ENCODE assay signal across 8 mouse cellular contexts in the genomic region with DNA sequence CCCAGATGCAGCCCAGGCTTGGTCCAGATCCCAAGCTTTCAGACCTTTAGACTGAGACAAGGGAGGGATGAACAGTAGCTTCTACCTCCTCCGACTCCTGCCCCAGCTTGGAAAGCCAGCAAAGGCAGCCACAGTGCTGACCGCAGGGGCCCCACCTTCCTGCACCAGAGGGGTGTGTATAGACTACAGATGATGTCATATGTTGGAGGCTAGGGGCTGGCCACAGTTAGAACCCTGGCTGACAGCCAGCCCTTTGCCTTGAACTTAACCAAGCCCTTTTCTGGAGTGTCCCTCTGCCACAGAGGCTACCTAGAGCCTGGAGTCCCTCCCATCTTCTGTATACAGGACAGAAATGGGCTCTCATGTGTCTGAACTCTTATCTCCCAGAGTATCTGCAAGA. TPM values are rescaled to one million over a fixed set of nuclear protein-coding genes. Genes with fewer than 3 reads are reported as not detected.
DNase-seq lines count a peak whose midpoint lies in the region; ATAC-seq and TF ChIP-seq lines count a peak whose summit lies in the region.

No protein-coding gene starts in this region.

- peak overlapping the region; percentile 7; the same call in 1 of the 2 replicates for H3K27ac ChIP-seq in forebrain, embryonic 14.5 days (ENCODE audit: low read depth, low read length)
- H3K27ac ChIP-seq in forebrain, embryonic 16.5 days (ENCODE audit: low read length) = no peak overlapping the region
- H3K27ac ChIP-seq in embryonic facial prominence, embryonic 14.5 days (replicated peaks; ENCODE audit: low read depth, low read length) = 0 out of 2 replicates have a peak overlapping the region, but pooled peaks have one; percentile 24
- peak overlapping the region; percentile 85 for H3K27ac ChIP-seq in limb, embryonic 13.5 days
- peak overlapping the region; percentile 19; the same call in 1 of the 2 replicates for H3K27ac ChIP-seq in midbrain, embryonic 16.5 days (ENCODE audit: low read length)

- in situ Hi-C loops in Patski (cut with MboI; ENCODE audit: low pct_unique_long_range_greater_than_20kb) = no loop called here

- ATAC-seq in forebrain, embryonic 14.5 days = no peak
- ATAC-seq in forebrain, embryonic 16.5 days = no peak
- ATAC-seq in Patski = peak; percentile 37
- ATAC-seq in embryonic facial prominence, embryonic 14.5 days (ENCODE audit: low read depth) = no peak
- peak; percentile 33; the same call in 1 of the 2 replicates for ATAC-seq in limb, embryonic 13.5 days (ENCODE audit: low FRiP score, low read depth)
- ATAC-seq in midbrain, embryonic 16.5 days = no peak

- peaks cover 67% of the 10 kb centered on the region for H3K4me1 ChIP-seq in forebrain, embryonic 14.5 days (ENCODE audit: control insufficient read depth, insufficient read depth, low read length)
- peaks cover 83% of the 10 kb centered on the region for H3K4me1 ChIP-seq in forebrain, embryonic 16.5 days (replicated peaks; ENCODE audit: control insufficient read depth, insufficient read depth, low read length)
- peaks cover 81% of the 10 kb centered on the region for H3K4me1 ChIP-seq in embryonic facial prominence, embryonic 14.5 days (ENCODE audit: control insufficient read depth, insufficient read depth, low read length)
- peaks cover 93% of the 10 kb centered on the region for H3K4me1 ChIP-seq in limb, embryonic 13.5 days
- peaks cover 84% of the 10 kb centered on the region for H3K4me1 ChIP-seq in midbrain, embryonic 16.5 days (ENCODE audit: control insufficient read depth, insufficient read depth, low read length)

- TF ChIP-seq CTCF in Patski (IDR thresholded peaks at IDR 0.05) = no peak

- peak overlapping the region; percentile 21 for H3K9ac ChIP-seq in forebrain, embryonic 14.5 days (ENCODE audit: low read length)
- no peak overlapping the region; the same call in 1 of the 2 replicates for H3K9ac ChIP-seq in forebrain, embryonic 16.5 days (replicated peaks; ENCODE audit: low read depth, low read length)
- peak overlapping the region; percentile 17; the same call in 1 of the 2 replicates for H3K9ac ChIP-seq in embryonic facial prominence, embryonic 14.5 days (ENCODE audit: low read depth, low read length)
- peak overlapping the region; percentile 35; the same call in 1 of the 2 replicates for H3K9ac ChIP-seq in limb, embryonic 13.5 days
- 0 out of 2 replicates have a peak overlapping the region, but pooled peaks have one; percentile 25 for H3K9ac ChIP-seq in midbrain, embryonic 16.5 days (ENCODE audit: low read depth, low read length)

- 58% methylated on average over 2 of the region's 2 CpGs for WGBS in forebrain, embryonic 14.5 days
- 39% methylated on average over 2 of the region's 2 CpGs for WGBS in forebrain, embryonic 16.5 days
- 29% methylated on average over 2 of the region's 2 CpGs for WGBS in embryonic facial prominence, embryonic 14.5 days
- WGBS in limb, embryonic 13.5 days = 45% methylated on average over 2 of the region's 2 CpGs
- 48% methylated on average over 2 of the region's 2 CpGs for WGBS in midbrain, embryonic 16.5 days

- no peak overlapping the region for H3K4me3 ChIP-seq in forebrain, embryonic 14.5 days (ENCODE audit: low read depth, low read length)
- H3K4me3 ChIP-seq in forebrain, embryonic 16.5 days (replicated peaks; ENCODE audit: low read length) = no peak overlapping the region
- no peak overlapping the region for H3K4me3 ChIP-seq in embryonic facial prominence, embryonic 14.5 days (ENCODE audit: low read depth, low read length)
- H3K4me3 ChIP-seq in limb, embryonic 13.5 days = no peak overlapping the region
- H3K4me3 ChIP-seq in midbrain, embryonic 16.5 days (ENCODE audit: low read depth, low read length) = no peak overlapping the region

- H3K9me3 ChIP-seq in forebrain, embryonic 14.5 days (replicated peaks; ENCODE audit: control insufficient read depth, low read length) = no peaks in the 10 kb centered on the region
- no peaks in the 10 kb centered on the region for H3K9me3 ChIP-seq in forebrain, embryonic 16.5 days (ENCODE audit: control insufficient read depth, low read length)
- no peaks in the 10 kb centered on the region for H3K9me3 ChIP-seq in embryonic facial prominence, embryonic 14.5 days (ENCODE audit: control insufficient read depth, low read length)
- H3K9me3 ChIP-seq in limb, embryonic 13.5 days = no peaks in the 10 kb centered on the region
- H3K9me3 ChIP-seq in midbrain, embryonic 16.5 days (replicated peaks; ENCODE audit: control insufficient read depth, low read length, poor library complexity, severe bottlenecking) = no peaks in the 10 kb centered on the region

- CTCF ChIA-PET in Patski (lab: Charles Lee) = interaction anchor here (1.5 to 2.1 kb wide), 2 partner anchors 9 to 13 kb away, joined by 3 to 6 read pairs; no protein-coding TSS in a partner anchor

- H3K27me3 ChIP-seq in forebrain, embryonic 14.5 days (replicated peaks; ENCODE audit: control insufficient read depth, insufficient read depth, low read length) = no peaks in the 10 kb centered on the region
- no peaks in the 10 kb centered on the region for H3K27me3 ChIP-seq in forebrain, embryonic 16.5 days (replicated peaks; ENCODE audit: control insufficient read depth, insufficient read depth, low read length)
- H3K27me3 ChIP-seq in Patski = no peaks in the 10 kb centered on the region
- no peaks in the 10 kb centered on the region for H3K27me3 ChIP-seq in embryonic facial prominence, embryonic 14.5 days (replicated peaks; ENCODE audit: control insufficient read depth, insufficient read depth, low read length)
- H3K27me3 ChIP-seq in limb, embryonic 13.5 days = no peaks in the 10 kb centered on the region
- H3K27me3 ChIP-seq in midbrain, embryonic 16.5 days (ENCODE audit: control insufficient read depth, insufficient read depth, low read depth, low read length) = no peaks in the 10 kb centered on the region

- DNase-seq in forebrain, embryonic 14.5 days (ENCODE audit: low spot score) = peak; percentile 53
- DNase-seq in Patski (ENCODE audit: low read depth, low spot score) = peak; percentile 77
- DNase-seq in embryonic facial prominence, embryonic 14.5 days (ENCODE audit: low spot score) = peak; percentile 88
- DNase-seq in heart, postnatal 25 days (ENCODE audit: low spot score) = peak; percentile 71
- no peak for DNase-seq in embryo, embryonic 10 days (ENCODE audit: low spot score)

- intact Hi-C loops in heart, postnatal 25 days (cut with DNase I) = no loop called here

- peaks cover 17% of the 10 kb centered on the region; the same call in 1 of the 2 replicates for H3K36me3 ChIP-seq in forebrain, embryonic 14.5 days (ENCODE audit: control insufficient read depth, insufficient read depth, low read length)
- H3K36me3 ChIP-seq in forebrain, embryonic 16.5 days (ENCODE audit: control insufficient read depth, insufficient read depth) = peaks cover 3% of the 10 kb centered on the region; the same call in 1 of the 2 replicates
- peaks cover 26% of the 10 kb centered on the region; the same call in 1 of the 2 replicates for H3K36me3 ChIP-seq in embryonic facial prominence, embryonic 14.5 days (ENCODE audit: control insufficient read depth, insufficient read depth, low read length)
- peaks cover 26% of the 10 kb centered on the region for H3K36me3 ChIP-seq in limb, embryonic 13.5 days
- H3K36me3 ChIP-seq in midbrain, embryonic 16.5 days (ENCODE audit: control insufficient read depth, insufficient read depth, low read length) = 0 out of 2 replicates have a peak, but pooled peaks cover 2% of the 10 kb centered on the region

- POLR2A ChIA-PET in Patski (lab: Charles Lee) = interaction anchor here (0.8 to 1.9 kb wide), 3 partner anchors 17 to 57 kb away, joined by 3 to 7 read pairs (median 5); no protein-coding TSS in a partner anchor

- H3K4me2 ChIP-seq in forebrain, embryonic 14.5 days (ENCODE audit: low read length) = peak overlapping the region; percentile 14; the same call in 1 of the 2 replicates
- no peak overlapping the region for H3K4me2 ChIP-seq in forebrain, embryonic 16.5 days (ENCODE audit: low read length)
- no peak overlapping the region for H3K4me2 ChIP-seq in embryonic facial prominence, embryonic 14.5 days (ENCODE audit: low read depth, low read length)
- peak overlapping the region; percentile 40 for H3K4me2 ChIP-seq in limb, embryonic 13.5 days (replicated peaks)
- H3K4me2 ChIP-seq in midbrain, embryonic 16.5 days (ENCODE audit: low read length) = peak overlapping the region; percentile 9; the same call in 1 of the 2 replicates

RNA-seq across cellular contexts. Expression of gene Soga1, which starts 7.5 kb away (rescaled TPM):
- polyA plus RNA-seq in forebrain, embryonic 14.5 days (2014; fragmentation: Nextera tagmentation; extraction: Ambion mirVana) = 5.9 and 8.1 TPM in 2 replicates
- polyA plus RNA-seq in forebrain, embryonic 16.5 days (2015; fragmentation: Nextera tagmentation; extraction: Ambion mirVana) = 4.7 and 5.8 TPM in 2 replicates
- polyA plus RNA-seq in Patski (2021) = 35.3 TPM
- polyA plus RNA-seq in embryonic facial prominence, embryonic 14.5 days (2014; fragmentation: Nextera tagmentation; extraction: Ambion mirVana) = 5.2 and 6.3 TPM in 2 replicates
- total RNA-seq in heart, postnatal 25 days (2021) = 10 to 100 TPM; 11.9 to 14.1 TPM
- 4.1 and 4.2 TPM in 2 replicates for polyA plus RNA-seq in limb, embryonic 13.5 days (2015; fragmentation: Nextera tagmentation; extraction: Ambion mirVana)
- 5.2 and 5.5 TPM in 2 replicates for polyA plus RNA-seq in midbrain, embryonic 16.5 days (2015; fragmentation: Nextera tagmentation; extraction: Ambion mirVana)

RNA-seq across cellular contexts. Expression of gene Tldc2, which starts 15.3 kb away (rescaled TPM):
- polyA plus RNA-seq in forebrain, embryonic 14.5 days (2014; fragmentation: Nextera tagmentation; extraction: Ambion mirVana) = not detected in 2 replicates
- not detected in 2 replicates for polyA plus RNA-seq in forebrain, embryonic 16.5 days (2015; fragmentation: Nextera tagmentation; extraction: Ambion mirVana)
- 0.33 TPM for polyA plus RNA-seq in Patski (2021)
- not detected in 2 replicates for polyA plus RNA-seq in embryonic facial prominence, embryonic 14.5 days (2014; fragmentation: Nextera tagmentation; extraction: Ambion mirVana)
- total RNA-seq in heart, postnatal 25 days (2021) = not detected
- polyA plus RNA-seq in limb, embryonic 13.5 days (2015; fragmentation: Nextera tagmentation; extraction: Ambion mirVana) = not detected in 2 replicates
- polyA plus RNA-seq in midbrain, embryonic 16.5 days (2015; fragmentation: Nextera tagmentation; extraction: Ambion mirVana) = not detected in 2 replicates

Comparison
In these comparisons a context has a peak if more than half of its experiments do, and no peak if none do; other contexts are left out.
1. H3K4me2 ChIP-seq: peak in forebrain, embryonic 14.5 days (single experiment), limb, embryonic 13.5 days (single experiment) and midbrain, embryonic 16.5 days (single experiment); none in forebrain, embryonic 16.5 days (single experiment) and embryonic facial prominence, embryonic 14.5 days (single experiment).
2. ATAC-seq: peak in Patski (single experiment) and limb, embryonic 13.5 days (single experiment); none in forebrain, embryonic 14.5 days (single experiment), forebrain, embryonic 16.5 days (single experiment), embryonic facial prominence, embryonic 14.5 days (single experiment) and midbrain, embryonic 16.5 days (single experiment).